Mouse (Mus musculus): Measurements from ENCODE around the gene Znrf1. TPM values are rescaled to one million over a fixed set of nuclear protein-coding genes. Genes with fewer than 3 reads are reported as not detected.
A peak's percentile ranks its signal among the peaks of the same experiment; 100 is the strongest.
"Not testable (repeated sequence)": the region's sequence is repeated elsewhere in the genome, so short reads cannot be mapped to it uniquely, and the experiment has no call there.

Znrf1 gene
- polyA plus RNA-seq (2014; fragmentation: Nextera tagmentation; extraction: Ambion mirVana): 29.7 and 33.8 TPM in 2 replicates

- H3K27ac ChIP-seq (replicated peaks in 1 of 2; ENCODE audit: control insufficient read depth in 1 of 2, insufficient read depth in 1 of 2, low read depth in 2 of 2, low read length in 2 of 2): peak within 1 kb of the TSS; percentile 84 to 88
- no peaks in the 10 kb centered on the region for H3K36me3 ChIP-seq (ENCODE audit: control insufficient read depth, insufficient read depth, low read length)
- WGBS: 2% methylated on average over 72 of the region's 100 CpGs
- H3K9ac ChIP-seq (ENCODE audit: low read length): peak within 1 kb of the TSS; percentile 82
- no peaks in the 10 kb centered on the region for H3K9me3 ChIP-seq (ENCODE audit: control insufficient read depth, low read length)
- H3K27me3 ChIP-seq (ENCODE audit: control insufficient read depth, insufficient read depth, low read length): no peaks in the 10 kb centered on the region
- peaks cover 10 to 36% of the 10 kb centered on the region in 2 experiments for H3K4me1 ChIP-seq (ENCODE audit: control insufficient read depth in 2 of 2, insufficient read depth in 2 of 2, low read length in 2 of 2)
- H3K4me3 ChIP-seq (ENCODE audit: control insufficient read depth in 1 of 2, insufficient read depth in 1 of 2, low read depth in 1 of 2, low read length in 2 of 2): peak within 1 kb of the TSS; percentile 84 to 95
- peak within 1 kb of the TSS; percentile 88 for H3K4me2 ChIP-seq (ENCODE audit: low read length)
- peak; percentile 87 for ATAC-seq (ENCODE audit: insufficient number of reproducible peaks, insufficient read depth, low FRiP score, low read depth)
Measured at GRCm38 (mm10) chr8:111536031-111536977, at the start of gene Znrf1. Gene Znrf1 (plus strand): TSS chr8:111536097.

GRCm38 (mm10) chr8:111490034-111490591 is 45.8 kb upstream of the Znrf1 start:
- no peak for ATAC-seq (ENCODE audit: insufficient number of reproducible peaks, insufficient read depth, low FRiP score, low read depth)
- Histone ChIP-seq H3K27ac (replicated peaks in 1 of 2; ENCODE audit: control insufficient read depth in 1 of 2, insufficient read depth in 1 of 2, low read depth in 2 of 2, low read length in 2 of 2) (no peak overlapping the region), H3K27me3 (ENCODE audit: control insufficient read depth, insufficient read depth, low read length) (no peaks in the 10 kb centered on the region), H3K4me3 (ENCODE audit: control insufficient read depth in 1 of 2, insufficient read depth in 1 of 2, low read depth in 1 of 2, low read length in 2 of 2) (no peak overlapping the region), H3K4me1 (ENCODE audit: control insufficient read depth in 2 of 2, insufficient read depth in 2 of 2, low read length in 2 of 2) (no peaks in the 10 kb centered on the region), H3K36me3 (ENCODE audit: control insufficient read depth, insufficient read depth, low read length) (peaks cover 28% of the 10 kb centered on the region), H3K4me2 (ENCODE audit: low read length) (no peak overlapping the region), H3K9me3 (ENCODE audit: control insufficient read depth, low read length) (no peaks in the 10 kb centered on the region), H3K9ac (ENCODE audit: low read length) (no peak overlapping the region)
- WGBS: 72% methylated on average over 10 of the region's 10 CpGs

GRCm38 (mm10) chr8:111491191-111491590 is 44.7 kb upstream of the Znrf1 start:
- Histone ChIP-seq H3K9ac (ENCODE audit: low read length) (no peak overlapping the region), H3K27me3 (ENCODE audit: control insufficient read depth, insufficient read depth, low read length) (no peaks in the 10 kb centered on the region), H3K36me3 (ENCODE audit: control insufficient read depth, insufficient read depth, low read length) (peaks cover 34% of the 10 kb centered on the region), H3K4me2 (ENCODE audit: low read length) (no peak overlapping the region), H3K4me3 (ENCODE audit: control insufficient read depth in 1 of 2, insufficient read depth in 1 of 2, low read depth in 1 of 2, low read length in 2 of 2) (no peak overlapping the region), H3K4me1 (ENCODE audit: control insufficient read depth in 2 of 2, insufficient read depth in 2 of 2, low read length in 2 of 2) (no peaks in the 10 kb centered on the region), H3K9me3 (ENCODE audit: control insufficient read depth, low read length) (no peaks in the 10 kb centered on the region), H3K27ac (replicated peaks in 1 of 2; ENCODE audit: control insufficient read depth in 1 of 2, insufficient read depth in 1 of 2, low read depth in 2 of 2, low read length in 2 of 2) (no peak overlapping the region)
- ATAC-seq (ENCODE audit: insufficient number of reproducible peaks, insufficient read depth, low FRiP score, low read depth): no peak
- WGBS: 58% methylated on average over 7 of the region's 7 CpGs

- no peak for ATAC-seq (ENCODE audit: insufficient number of reproducible peaks, insufficient read depth, low FRiP score, low read depth)
Measured at GRCm38 (mm10) chr8:111492508-111492907, 43.4 kb upstream of the Znrf1 start.

GRCm38 (mm10) chr8:111493176-111493575 is 42.7 kb upstream of the Znrf1 start:
- Histone ChIP-seq H3K4me2 (ENCODE audit: low read length) (no peak overlapping the region), H3K9ac (ENCODE audit: low read length) (no peak overlapping the region), H3K27ac (replicated peaks in 1 of 2; ENCODE audit: control insufficient read depth in 1 of 2, insufficient read depth in 1 of 2, low read depth in 2 of 2, low read length in 2 of 2) (no peak overlapping the region), H3K9me3 (ENCODE audit: control insufficient read depth, low read length) (no peaks in the 10 kb centered on the region), H3K27me3 (ENCODE audit: control insufficient read depth, insufficient read depth, low read length) (no peaks in the 10 kb centered on the region), H3K4me1 (ENCODE audit: control insufficient read depth in 2 of 2, insufficient read depth in 2 of 2, low read length in 2 of 2) (no peaks in the 10 kb centered on the region), H3K36me3 (ENCODE audit: control insufficient read depth, insufficient read depth, low read length) (peaks cover 40% of the 10 kb centered on the region), H3K4me3 (ENCODE audit: control insufficient read depth in 1 of 2, insufficient read depth in 1 of 2, low read depth in 1 of 2, low read length in 2 of 2) (no peak overlapping the region)
- no peak for ATAC-seq (ENCODE audit: insufficient number of reproducible peaks, insufficient read depth, low FRiP score, low read depth)
- 87% methylated on average over 3 of the region's 3 CpGs for WGBS

More at GRCm38 (mm10) chr8:111492508-111492907, 43.4 kb upstream of the Znrf1 start:
- Histone ChIP-seq H3K27ac (replicated peaks in 1 of 2; ENCODE audit: control insufficient read depth in 1 of 2, insufficient read depth in 1 of 2, low read depth in 2 of 2, low read length in 2 of 2) (no peak overlapping the region), H3K4me3 (ENCODE audit: control insufficient read depth in 1 of 2, insufficient read depth in 1 of 2, low read depth in 1 of 2, low read length in 2 of 2) (no peak overlapping the region), H3K36me3 (ENCODE audit: control insufficient read depth, insufficient read depth, low read length) (peaks cover 35% of the 10 kb centered on the region), H3K4me1 (ENCODE audit: control insufficient read depth in 2 of 2, insufficient read depth in 2 of 2, low read length in 2 of 2) (no peaks in the 10 kb centered on the region), H3K9me3 (ENCODE audit: control insufficient read depth, low read length) (no peaks in the 10 kb centered on the region), H3K9ac (ENCODE audit: low read length) (no peak overlapping the region), H3K4me2 (ENCODE audit: low read length) (no peak overlapping the region), H3K27me3 (ENCODE audit: control insufficient read depth, insufficient read depth, low read length) (no peaks in the 10 kb centered on the region)
- 83% methylated on average over 9 of the region's 9 CpGs for WGBS

GRCm38 (mm10) chr8:111496326-111496725 is 39.6 kb upstream of the Znrf1 start:
- Histone ChIP-seq H3K9ac (ENCODE audit: low read length) (no peak overlapping the region), H3K36me3 (ENCODE audit: control insufficient read depth, insufficient read depth, low read length) (peaks cover 59% of the 10 kb centered on the region), H3K4me1 (ENCODE audit: control insufficient read depth in 2 of 2, insufficient read depth in 2 of 2, low read length in 2 of 2) (no peaks in the 10 kb centered on the region; a peak in 1 of 4 replicates), H3K9me3 (ENCODE audit: control insufficient read depth, low read length) (no peaks in the 10 kb centered on the region), H3K27ac (replicated peaks in 1 of 2; ENCODE audit: control insufficient read depth in 1 of 2, insufficient read depth in 1 of 2, low read depth in 2 of 2, low read length in 2 of 2) (no peak overlapping the region), H3K4me3 (ENCODE audit: control insufficient read depth in 1 of 2, insufficient read depth in 1 of 2, low read depth in 1 of 2, low read length in 2 of 2) (no peak overlapping the region), H3K27me3 (ENCODE audit: control insufficient read depth, insufficient read depth, low read length) (no peaks in the 10 kb centered on the region), H3K4me2 (ENCODE audit: low read length) (no peak overlapping the region)
- 68% methylated on average over 7 of the region's 7 CpGs for WGBS
- no peak for ATAC-seq (ENCODE audit: insufficient number of reproducible peaks, insufficient read depth, low FRiP score, low read depth)

GRCm38 (mm10) chr8:111498249-111498648 is 37.6 kb upstream of the Znrf1 start:
- H3K27me3 ChIP-seq (ENCODE audit: control insufficient read depth, insufficient read depth, low read length); H3K4me3 ChIP-seq (ENCODE audit: control insufficient read depth in 1 of 2, insufficient read depth in 1 of 2, low read depth in 1 of 2, low read length in 2 of 2); H3K4me2 ChIP-seq (ENCODE audit: low read length); ATAC-seq (ENCODE audit: insufficient number of reproducible peaks, insufficient read depth, low FRiP score, low read depth); H3K9me3 ChIP-seq (ENCODE audit: control insufficient read depth, low read length); H3K9ac ChIP-seq (ENCODE audit: low read length); H3K27ac ChIP-seq (replicated peaks in 1 of 2; ENCODE audit: control insufficient read depth in 1 of 2, insufficient read depth in 1 of 2, low read depth in 2 of 2, low read length in 2 of 2): not testable (repeated sequence)
- H3K4me1 ChIP-seq (ENCODE audit: control insufficient read depth in 2 of 2, insufficient read depth in 2 of 2, low read length in 2 of 2): peaks cover 9 to 15% of the 10 kb centered on the region in 2 experiments
- WGBS: 68% methylated on average over 4 of the region's 6 CpGs
- peaks cover 53% of the 10 kb centered on the region for H3K36me3 ChIP-seq (ENCODE audit: control insufficient read depth, insufficient read depth, low read length)
